Mouse (Mus musculus) right cerebral cortex, postnatal 36 days (tissue): ENCODE measurements around the gene Atp1b1.

Source experiments
- DNase-seq, 2 experiments: peaks; one replicate each; pipeline ENCODE4 v3.0.0; 2022; ENCODE audit warnings: low spot score in 2 of 2, mixed read lengths in 1 of 2

Gene Atp1b1

DNA sequence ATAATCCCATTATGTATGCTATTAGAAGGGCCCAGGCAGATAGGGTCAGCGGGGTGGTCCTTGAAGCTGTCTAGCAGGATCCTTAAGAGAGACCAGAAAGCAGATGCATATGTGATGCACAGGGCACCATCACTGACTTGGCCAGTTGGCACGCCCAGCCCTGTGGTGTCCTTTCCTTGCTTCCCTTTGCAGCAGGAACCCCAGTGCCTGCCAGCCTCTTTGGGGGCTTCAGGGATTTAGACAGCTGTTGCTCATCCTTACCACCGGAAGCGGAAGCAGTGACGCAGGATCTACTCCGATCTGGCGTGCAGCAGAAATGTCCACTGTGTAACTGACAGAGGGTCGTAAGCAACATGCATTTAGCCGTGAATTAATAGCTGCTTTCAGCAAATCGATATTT lies 9.3 kb upstream of the Atp1b1 start:
- no peak for DNase-seq

GRCm38 (mm10) chr1:164461726-164462125 lies 3.6 kb upstream of the Atp1b1 start:
- peak; percentile 88 to 93 for DNase-seq

GRCm38 (mm10) chr1:164460921-164461697 lies 3.0 kb upstream of the Atp1b1 start:
- no peak for DNase-seq

DNA sequence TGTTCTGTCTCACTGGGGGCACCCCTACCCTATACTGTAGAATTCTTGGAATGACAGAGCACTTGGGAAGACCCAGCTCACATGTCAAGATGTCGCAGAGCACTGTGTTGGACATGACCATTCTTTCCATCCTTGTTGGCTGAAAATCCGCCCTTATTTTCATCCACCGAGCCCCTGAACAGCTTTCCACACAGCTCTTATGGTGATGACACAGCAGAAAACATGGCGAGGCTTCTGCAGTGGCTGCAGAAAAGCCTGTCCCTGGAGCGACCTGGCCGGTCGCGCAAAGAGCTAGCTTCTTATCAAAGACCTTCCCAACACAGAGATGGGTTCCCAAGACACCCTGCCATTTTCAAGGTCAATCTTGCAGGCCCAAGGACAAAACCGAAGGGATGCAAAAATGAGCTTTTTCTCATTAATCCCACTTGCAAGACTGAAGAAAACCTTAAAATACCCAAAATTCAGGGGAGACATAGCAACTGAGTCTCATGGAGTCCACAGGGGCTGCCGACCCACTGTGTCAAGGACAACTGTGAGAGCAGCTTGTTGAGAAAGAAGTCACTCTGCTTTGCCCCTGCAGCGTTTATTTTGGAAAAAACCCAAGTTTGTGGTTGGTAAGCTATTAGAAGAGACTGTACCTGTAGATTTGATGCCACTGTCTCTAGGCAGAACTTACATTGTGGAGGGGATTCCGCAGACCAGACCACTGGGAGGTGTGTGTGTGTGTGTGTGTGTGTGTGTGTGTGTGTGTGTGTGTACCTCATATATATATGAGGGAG lies 1.2 kb upstream of the Atp1b1 start:
- no peak for DNase-seq

GRCm38 (mm10) chr1:164458621-164459051 lies 481 bp upstream of the Atp1b1 start:
- no peak for DNase-seq

GRCm38 (mm10) chr1:164457531-164458244 lies 467 bp downstream of the Atp1b1 start:
- DNase-seq = no peak

GRCm38 (mm10) chr1:164456731-164457130 lies 1.4 kb downstream of the Atp1b1 start:
- no peak for DNase-seq

DNA sequence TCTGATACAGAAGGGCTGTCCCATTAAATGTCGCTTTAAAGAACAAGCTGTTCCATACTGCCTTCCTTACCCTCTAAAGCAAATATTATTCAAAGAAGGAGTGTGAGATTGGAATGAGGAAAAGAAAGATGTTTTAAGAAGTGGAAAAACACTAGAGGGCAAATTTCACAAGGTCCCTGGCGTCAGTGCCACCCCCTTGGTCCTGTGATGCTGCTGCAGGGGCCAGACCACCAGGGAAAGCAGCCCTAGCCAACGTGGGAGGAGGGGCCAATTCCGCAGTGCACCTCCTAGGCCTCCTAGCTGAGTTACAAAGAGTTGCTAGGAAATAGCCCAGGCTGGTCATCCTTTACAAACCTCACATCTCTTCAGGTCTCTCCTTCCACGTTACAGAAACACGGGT lies 2.1 kb downstream of the Atp1b1 start:
- DNase-seq = no peak

- DNase-seq = no peak
Observed at GRCm38 (mm10) chr1:164455614-164456013, 2.5 kb downstream of the Atp1b1 start.

DNA sequence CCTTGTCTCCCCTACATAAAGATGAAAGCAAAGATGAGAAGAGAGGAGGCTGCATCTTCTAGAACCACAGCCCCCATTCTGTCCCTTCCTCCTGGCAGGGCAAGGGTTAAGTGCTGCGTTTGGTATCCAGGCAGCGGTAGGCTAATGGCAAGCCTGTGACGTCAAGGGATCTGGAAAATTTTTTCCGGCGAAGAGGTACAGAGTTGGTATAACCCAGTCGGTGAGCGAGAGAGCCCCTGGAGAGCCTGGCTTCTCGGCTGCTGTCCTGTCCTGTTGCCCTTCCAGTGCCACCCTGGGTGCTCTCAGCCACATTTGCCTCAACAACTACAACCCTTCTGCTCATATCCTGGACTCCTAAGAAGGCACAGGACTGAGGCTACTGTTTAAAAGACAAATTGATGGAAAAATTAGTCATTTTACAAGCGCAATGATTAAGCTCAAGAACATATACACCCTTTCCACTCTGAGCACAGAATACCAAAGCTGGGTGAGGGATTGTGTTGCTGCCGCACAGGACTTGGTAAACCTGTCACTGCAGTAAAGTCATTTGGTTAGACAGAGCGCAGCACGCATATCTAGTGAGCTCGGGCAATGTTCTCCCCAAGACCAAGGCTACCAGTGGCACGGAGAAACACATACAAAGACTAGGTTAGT lies 3.3 kb downstream of the Atp1b1 start:
- peak; percentile 67 to 79 for DNase-seq

- DNase-seq = no peak
Observed at GRCm38 (mm10) chr1:164453739-164454138, 4.4 kb downstream of the Atp1b1 start.

- DNase-seq = no peak
Observed at GRCm38 (mm10) chr1:164453146-164453545, 5.0 kb downstream of the Atp1b1 start.

DNA sequence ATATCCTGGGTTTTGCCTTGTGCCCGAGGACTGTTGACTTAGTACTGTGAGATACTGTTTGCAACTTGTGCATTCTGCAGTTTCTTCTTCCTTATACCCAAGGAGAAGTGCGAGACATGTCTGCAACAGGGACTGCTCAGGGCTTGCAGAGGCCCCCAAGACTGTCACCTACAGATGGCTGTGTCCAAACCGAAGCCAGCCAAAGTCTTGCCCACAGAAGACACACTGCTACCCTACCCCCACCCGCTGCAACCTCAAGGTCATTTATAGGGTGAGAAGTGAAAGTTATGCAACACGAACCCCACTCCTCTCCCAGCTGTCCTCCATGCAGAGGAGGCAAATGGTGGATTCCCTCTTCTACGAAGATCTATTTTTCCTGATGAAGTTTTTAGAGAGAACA lies 5.6 kb downstream of the Atp1b1 start:
- DNase-seq = no peak

DNA sequence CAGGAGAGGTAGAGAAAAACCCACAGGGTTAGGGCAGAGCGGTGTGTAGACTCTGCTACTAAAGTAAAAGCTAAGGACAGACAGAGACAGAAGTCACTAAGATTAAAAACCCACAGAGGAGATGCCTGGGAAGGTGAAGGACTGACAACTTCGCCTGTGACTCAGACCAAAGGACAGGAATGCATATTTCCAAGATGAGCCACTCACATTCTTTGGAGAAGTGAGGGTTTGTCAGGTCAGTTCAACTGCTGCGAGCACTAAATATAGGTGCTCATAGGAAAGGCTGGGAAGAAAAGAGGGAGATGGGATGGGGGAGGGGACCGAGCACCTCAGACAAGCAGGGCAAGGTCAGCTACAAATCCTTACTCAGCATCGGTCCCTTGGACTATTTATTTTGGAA lies 6.8 kb downstream of the Atp1b1 start:
- no peak for DNase-seq

GRCm38 (mm10) chr1:164450644-164451043 lies 7.5 kb downstream of the Atp1b1 start:
- no peak for DNase-seq

- DNase-seq = no peak
Observed at GRCm38 (mm10) chr1:164450231-164450630, 7.9 kb downstream of the Atp1b1 start.

DNA sequence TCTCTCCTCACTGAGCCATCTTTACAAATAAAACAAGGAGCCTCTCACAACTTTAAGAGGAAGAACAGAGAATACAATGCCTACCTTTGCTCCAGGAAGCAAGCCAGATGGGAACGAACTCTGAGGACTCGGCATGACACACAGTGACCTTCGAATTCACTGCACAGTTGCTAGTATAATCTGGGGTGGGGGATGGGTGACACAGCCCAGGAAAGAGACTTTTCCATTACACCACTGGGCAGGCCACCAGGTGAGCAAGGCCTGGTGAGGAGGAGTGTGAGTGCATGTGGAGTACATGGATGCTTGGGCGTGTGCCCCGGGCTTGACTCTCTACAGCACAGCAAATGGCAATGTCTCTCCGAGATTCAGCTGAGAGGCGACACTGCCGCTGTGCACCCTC lies 8.5 kb downstream of the Atp1b1 start:
- no peak for DNase-seq

DNA sequence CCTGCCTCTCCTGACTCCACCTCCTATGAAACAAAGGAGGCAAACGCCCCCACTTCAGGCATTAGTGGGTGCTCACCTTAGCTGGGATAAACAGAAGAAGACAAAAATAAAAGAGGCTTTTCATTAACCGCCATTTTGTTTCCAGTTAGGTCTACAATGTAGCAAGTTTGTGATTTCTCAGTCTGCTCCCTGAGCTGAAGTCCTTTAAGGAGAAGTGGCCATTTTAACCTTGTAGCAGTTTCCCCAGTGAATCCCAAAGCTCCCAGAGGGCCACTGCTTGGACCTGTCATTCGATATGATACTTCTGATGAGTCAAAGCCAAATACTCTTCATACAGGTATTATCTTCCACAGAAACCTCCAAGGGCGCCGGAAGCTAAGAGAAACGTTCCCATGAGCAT lies 10.6 kb downstream of the Atp1b1 start:
- no peak for DNase-seq

DNA sequence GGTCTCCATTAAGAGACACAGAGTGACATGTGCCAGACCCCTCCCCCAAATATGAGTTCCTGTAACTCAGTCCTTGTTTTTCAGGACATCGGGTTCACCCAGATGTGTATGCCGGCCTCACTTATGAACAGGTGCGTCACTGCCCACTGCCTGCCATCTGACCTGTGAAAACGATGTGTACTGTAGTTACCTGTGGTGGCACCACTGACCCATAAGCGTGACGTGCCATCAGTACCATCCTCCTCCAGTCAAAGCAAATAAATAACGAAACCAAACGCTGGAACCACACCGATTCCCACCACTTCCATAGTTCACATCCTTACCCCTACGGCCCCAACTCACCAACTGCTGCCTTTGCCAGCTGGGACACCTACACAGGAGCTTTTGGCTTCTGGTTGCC lies 11.6 kb downstream of the Atp1b1 start:
- no peak for DNase-seq

DNA sequence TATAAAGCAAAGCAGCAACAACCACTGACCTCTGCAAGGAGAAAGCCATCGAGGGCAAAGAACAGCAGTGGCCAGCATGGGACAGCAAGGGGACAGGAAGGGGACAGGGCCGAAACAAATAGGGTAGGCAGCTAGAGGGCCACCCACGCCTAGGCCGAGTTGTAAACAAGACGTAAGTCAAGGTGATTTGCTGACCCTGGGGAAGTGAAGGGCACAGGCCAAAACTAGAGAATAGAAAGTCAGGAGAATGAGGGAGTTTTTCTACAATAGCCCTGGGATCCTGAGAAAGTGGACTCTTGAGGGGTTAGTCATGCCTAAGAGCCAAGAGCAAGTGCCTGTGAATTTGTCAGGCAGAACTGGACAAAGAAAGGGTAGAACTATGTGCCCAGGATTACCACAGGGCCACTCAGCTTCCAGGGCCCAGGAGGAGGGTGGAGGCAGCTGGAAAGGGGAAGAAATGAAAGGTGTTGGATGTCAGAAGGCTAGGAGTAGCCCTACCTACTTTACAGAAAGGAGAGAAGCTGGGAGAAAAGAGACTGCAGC lies 12.5 kb downstream of the Atp1b1 start:
- DNase-seq = no peak

DNA sequence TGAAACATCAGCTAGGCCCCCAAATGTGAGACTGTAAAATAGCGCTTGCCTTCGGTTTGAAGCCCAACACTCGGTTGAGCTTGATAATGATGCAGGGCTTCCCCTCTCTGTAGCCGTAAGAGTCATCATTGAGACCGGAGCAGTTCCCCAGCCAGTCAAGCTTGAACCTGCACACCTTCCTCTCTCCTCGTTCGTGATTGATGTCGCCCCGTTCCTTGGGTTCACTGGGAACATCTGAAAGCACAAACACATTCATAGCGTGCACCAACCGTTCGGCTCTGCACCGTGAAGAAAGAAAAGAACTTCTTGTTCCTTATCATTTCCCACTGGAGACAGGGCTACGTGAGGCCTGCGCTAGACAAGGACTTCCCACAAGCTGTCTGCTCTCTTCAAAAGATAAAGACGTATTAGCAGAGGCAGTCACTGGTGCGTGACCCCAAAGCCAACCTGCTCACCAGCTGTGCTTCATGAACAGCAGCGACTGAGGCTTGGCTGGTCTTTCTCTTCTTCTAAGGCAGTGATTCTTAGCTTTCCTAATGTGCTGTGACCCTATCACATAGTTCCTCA lies 16.7 kb downstream of the Atp1b1 start:
- no peak for DNase-seq
